Mouse (Mus musculus) bone marrow, adult 2 months (tissue): Measurements from ENCODE around the gene Nek11.

Source experiments
- CTCF ChIP-seq: fragments of 200-500 bp; IDR thresholded peaks from 2 replicates; pipeline ENCODE4 v1.5.1; 2011; ENCODE audit warnings: low read length, control low read depth; ENCODE audit not compliant: control insufficient read depth, insufficient read depth
- POLR2A ChIP-seq: fragments of 200-500 bp; IDR thresholded peaks from 2 replicates; pipeline ENCODE4 v1.6.1; 2011; ENCODE audit warnings: low read depth, mild to moderate bottlenecking, control low read depth, low read length, borderline replicate concordance; ENCODE audit not compliant: control insufficient read depth

GRCm38 (mm10) chr9:105306042-105306441, 89.3 kb downstream of the Nek11 start:
- no peak for TF ChIP-seq POLR2A
- no peak for TF ChIP-seq CTCF
